Mouse (Mus musculus) adrenal gland, postnatal 4 days (tissue): ENCODE results near the gene Mtus2. TPM values are rescaled to one million over a fixed set of nuclear protein-coding genes. Genes with fewer than 3 reads are reported as not detected.

Experiments
- DNase-seq, 2 experiments: peaks; one replicate each; pipeline ENCODE4 v3.0.0; 2021 to 2022; ENCODE audit warnings: low spot score in 2 of 2, mixed read lengths in 2 of 2
- total RNA-seq, 2 experiments: library from RNA; stranded (reverse); gene quantifications; 2 replicates each; pipeline ENCODE4 v1.2.3; 2021

Mtus2 gene
- total RNA-seq, 2 experiments from 2014 or later = 5.9 to 7.5 TPM

DNA sequence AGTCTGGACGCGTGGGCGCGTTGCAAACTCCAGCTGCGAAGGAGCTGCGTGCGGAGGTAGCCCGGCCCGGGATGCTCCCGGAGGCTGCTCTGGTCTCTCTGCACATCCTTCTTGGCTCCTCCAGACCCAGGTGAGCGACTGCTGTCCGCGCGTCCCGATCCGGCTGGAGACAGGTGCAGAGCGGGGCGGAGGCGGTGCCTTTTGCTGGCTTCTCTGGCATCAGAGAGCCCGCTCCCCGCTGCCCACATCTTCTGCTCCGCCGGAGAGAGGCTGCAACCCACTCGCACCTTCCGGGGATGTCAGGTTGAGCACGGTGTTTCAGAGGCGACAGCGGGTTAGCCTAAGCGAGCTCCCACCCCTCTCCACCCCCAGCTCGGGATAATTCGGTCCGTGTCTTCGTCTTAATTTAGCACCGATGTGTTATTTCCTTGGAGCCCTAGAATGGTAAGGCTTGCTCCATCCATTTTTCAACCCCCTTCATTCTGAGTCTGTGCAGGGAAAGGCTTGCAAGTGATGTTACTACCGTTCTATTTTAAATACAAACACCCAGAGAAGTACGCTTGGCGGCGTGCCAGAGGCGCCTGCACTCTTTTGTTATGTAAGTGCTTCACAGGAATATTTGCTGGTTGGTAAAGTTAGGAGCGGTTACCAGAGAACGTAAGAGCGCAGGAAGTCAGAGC is 612 bp downstream of the Mtus2 start:
- no peak for DNase-seq

DNA sequence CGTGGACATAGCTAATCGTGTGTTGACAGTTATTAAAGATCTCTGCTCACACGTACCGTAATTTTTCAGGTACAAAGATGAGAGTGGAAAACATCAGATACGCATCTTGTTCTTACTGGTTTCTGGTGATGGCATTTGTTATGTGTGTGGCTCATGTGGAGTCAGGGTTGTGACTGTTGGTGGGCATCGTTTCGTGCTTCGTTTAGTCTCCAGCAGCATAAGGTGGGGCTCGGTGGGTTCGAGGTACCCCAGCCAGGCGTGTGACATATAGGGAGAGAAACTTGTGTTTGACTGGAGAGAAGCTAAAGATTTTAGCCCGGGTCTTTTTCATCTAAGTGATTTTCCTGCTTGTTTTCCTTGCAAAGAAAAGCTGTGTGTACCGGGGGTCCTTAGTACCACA is 1.4 kb downstream of the Mtus2 start:
- no peak for DNase-seq

DNA sequence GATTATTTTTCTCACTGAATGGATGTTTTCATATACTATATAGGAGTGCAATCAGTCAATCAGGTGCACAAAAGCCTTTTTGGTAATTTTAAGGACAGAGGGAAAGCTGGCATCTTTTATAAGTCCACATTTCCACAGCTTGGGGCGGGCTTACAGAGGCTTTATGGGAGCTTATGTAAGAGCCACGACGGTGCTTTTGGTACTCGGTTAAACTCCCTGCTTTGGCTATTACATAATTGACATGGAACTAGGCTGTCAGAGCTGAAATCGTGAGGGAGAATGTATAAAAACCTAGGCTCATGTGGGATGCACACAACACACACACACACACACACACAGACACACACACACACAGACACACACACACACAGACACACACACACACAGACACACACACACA is 2.0 kb downstream of the Mtus2 start:
- no peak for DNase-seq

DNA sequence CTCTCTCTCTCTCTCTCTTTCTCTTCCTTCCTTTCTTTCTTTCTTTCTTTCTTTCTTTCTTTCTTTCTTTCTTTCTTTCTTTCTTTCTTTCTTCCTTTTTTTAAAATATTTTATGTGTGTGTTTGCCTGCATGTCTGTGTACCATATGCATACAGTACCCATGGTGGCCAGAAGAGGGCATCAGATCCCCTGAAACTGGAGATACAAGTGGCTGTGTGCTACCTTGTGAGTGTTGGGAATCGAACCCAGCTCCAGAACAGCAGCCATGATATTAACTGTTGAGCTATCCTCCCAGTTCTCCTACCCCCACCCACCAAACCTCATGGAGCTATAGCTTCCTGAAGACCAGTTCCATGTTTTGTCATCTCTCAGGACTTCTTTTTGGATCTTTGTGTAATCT is 3.7 kb downstream of the Mtus2 start:
- DNase-seq = no peak

DNA sequence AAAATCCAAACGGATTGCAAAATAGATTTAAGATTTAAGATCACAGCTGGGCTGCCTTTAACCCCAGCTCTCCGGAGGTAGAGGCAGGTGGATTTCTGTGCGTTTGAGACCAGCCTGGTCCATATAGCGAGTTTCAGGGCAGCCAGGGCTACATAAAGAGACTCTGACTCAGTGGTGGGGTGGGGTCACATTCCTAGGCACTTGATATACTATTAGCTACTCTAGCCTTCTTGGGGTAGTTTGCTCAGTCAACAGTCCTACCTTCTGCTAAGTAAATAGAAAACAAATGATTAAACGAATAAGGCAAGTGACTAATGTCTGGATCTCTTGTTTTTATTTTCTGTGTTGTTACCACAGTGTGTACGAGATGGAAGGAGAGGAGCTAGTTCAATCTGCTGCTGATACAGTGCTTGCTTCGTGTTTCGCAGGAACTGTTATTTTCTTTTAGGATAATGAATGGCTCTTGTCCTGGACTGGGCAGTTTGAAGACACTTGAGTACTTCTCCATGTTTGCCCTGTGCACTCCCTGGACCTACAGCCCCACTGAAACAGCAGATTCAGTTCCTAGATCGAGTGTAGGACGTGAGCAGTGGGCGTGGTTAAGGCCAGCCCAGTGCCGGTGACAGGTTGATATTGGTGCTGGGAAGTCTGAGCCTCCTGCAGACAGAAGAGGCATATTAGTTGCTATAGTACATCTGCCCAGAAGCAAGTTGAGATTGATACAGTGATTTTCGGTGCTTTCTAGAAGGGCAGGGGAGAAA is 6.9 kb downstream of the Mtus2 start:
- no peak for DNase-seq

DNA sequence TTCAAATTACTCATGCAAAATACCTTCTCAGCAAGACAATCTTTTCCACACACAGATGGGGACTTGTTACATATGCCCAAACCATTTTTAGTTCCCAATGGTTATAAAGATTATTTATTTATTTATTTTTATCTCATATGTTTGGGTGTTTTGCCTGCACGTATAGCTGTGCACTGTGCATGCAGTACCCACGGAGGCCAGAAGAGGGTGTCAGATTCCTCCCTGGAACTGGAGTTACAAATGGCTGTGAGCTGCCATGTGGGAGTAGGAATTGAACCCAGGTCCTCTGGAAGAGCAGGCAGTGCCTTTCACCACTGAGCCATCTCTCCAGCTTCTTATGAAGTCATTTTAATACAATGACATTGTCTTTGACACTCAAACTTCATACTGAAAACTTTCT is 7.7 kb downstream of the Mtus2 start:
- DNase-seq = no peak

DNA sequence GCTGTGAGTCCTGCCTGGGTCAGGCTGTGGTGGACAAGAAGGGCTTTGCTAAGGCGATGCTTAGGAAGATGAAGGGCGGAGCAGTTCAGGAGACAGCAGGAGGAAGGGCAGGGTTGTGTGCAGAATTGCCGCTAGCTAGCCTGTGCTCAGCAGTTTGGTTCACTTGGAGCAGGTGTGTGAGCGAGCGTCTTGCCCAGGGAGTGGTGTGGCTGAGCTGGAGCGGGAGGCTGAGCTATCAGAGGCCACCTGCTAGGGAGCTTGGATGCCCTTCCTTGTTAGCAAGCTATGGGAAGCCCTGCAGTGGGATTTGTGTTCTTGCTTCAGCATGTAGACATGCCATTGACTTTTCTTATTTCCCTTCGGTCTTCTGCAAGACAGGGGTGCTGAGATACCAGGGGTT is 9.5 kb downstream of the Mtus2 start:
- DNase-seq = no peak

DNA sequence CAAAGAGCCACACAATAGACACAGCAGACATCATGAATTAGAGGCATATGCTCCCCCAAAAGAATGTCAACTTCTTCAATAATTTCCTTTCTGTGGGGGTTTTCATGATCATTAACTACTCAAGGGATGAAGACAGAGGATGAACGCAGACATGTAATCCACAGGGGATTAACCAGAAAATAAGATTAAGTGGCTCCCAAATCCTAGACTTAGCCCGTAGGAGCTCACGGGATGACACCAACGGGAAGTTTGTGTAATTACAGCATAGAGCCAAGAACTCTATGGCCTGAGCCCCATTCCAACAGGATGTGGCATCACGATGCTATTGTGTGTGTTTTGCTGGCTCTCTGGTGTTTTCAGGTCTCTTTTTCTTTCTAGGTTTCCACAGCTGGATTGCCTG is 12.4 kb downstream of the Mtus2 start:
- DNase-seq = no peak

DNA sequence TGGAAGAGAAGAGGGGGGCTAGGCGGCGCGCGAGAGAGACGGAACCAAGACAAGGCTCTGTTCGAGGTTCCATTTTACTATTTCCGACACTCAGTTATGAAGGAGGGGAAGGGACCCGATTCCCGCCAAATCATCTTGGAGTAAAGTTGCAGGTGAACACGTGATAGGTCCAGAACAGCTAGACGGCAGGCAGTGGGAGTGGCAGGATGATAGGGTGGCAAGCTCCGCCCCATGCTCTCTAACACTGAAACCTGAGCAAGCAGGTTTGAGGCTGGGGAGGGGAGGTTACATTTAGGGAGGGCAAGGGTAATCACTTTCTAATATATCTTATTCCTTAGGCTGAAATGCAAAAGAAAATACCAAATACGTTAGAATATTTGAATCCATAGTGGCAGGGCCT is 18.9 kb downstream of the Mtus2 start:
- DNase-seq = no peak

DNA sequence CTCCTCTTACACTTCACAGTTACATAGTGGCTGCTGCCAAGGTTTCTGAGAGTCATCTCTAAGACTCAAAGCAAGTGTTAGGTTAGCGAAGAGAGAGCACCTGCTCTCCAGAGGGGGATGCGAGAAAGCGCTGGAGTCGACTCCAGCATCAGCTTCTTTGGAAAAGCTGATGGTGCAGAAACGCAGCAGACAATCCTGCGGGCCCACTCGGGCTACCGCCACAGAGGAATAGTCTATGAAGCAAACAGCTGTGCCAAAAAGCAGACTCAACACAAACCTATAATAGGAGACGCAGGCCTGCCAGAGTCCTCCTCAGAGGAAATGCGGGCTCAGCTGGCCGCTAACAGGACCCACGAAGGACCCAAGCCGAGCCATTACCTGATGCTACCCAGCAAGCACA is 23.5 kb downstream of the Mtus2 start:
- no peak for DNase-seq

DNA sequence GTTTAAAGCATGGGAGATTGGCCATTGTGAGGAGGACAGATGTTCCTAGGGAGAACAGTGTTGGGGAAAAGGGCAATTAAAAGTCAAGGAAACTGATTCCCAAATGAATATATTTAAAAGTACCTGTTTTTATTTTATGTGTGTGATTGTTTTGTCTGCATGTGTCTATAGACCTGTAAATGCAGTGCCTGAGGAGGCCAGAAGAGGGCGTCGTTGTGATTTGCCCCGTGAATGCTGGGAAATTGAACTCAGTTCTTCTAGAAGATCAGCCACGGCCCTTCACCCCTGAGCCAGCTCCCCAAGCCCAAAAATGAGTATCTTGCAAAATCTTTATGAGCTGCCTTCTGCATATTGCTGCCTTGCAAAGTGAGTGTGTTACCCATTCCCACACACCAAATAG is 33.2 kb downstream of the Mtus2 start:
- DNase-seq = no peak

DNA sequence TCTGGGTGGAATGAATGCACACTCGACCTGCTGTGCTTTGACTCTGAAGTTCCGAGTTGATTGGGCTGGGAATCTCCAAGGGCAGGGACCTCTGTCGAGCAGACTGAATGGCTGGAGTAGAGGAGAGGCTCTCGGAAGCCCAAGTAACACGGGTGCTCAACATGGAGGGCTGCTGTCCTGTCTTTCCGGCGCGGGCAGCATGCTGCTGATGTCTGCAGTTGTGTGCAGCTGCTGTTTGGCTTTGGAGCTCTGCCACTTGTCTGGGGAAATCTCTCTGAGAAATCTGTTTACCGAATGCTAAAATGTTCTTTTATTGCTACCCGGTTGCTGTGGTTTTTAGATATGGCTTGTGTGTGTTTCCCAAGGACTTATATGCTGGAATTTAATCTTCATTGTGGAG is 33.7 kb downstream of the Mtus2 start:
- no peak for DNase-seq

DNA sequence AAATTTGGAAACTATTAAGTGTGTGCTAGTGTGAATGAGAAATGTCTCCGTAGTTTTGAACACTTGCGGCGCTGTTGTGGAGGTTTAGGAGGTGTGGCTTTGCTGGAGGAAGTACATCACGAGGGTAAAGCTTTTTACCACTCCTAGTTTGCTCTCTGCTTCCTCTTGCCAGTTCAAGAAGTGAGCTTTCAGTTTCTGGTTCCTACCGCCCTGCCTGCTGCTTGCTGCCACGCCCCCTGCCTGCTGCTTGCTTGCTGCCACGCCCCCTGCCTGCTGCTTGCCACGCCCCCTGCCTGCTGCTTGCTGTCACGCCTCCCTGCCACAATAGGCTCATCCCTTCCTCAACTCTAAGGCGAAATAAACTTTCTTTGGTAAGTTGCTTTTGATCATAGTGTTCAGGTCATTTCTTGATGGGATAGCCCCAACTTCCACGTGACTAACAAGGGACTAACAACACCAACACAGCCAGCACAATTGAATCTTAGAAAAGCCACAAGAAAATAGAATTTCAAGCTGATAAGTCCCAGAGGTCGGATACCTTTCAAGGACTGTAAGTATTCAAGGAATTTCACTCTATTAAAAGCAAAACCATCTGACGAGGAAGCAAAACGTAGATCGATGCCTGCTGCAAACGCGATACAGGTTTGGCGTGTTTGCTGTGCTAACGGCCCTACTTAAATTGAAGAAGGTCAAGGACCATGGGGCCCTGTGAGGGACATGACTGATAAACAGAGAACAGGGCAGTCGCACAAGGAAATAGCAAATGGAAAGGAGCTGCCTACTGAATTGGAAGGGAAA is 35.7 kb downstream of the Mtus2 start:
- DNase-seq = peak; percentile 33 to 58

DNA sequence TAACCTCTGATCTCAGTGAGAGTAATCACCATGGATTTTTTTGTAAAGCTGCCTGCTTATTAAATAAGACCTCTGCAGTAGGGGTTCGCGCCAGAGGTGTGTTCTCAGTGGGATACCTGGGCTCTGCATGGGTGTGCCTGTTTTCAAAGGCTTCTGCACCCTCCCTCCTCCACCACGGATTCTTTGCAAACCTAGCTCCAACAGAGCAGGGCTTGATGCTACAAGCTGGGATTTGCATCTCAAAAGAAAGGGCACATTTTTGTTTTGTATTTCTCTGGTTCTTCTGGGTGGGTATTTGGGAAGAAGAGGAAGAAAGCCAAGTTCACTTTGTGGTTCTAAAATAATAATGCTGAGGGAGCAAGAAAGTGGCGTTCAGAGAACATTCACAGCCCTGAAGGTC is 48.1 kb downstream of the Mtus2 start:
- no peak for DNase-seq

DNA sequence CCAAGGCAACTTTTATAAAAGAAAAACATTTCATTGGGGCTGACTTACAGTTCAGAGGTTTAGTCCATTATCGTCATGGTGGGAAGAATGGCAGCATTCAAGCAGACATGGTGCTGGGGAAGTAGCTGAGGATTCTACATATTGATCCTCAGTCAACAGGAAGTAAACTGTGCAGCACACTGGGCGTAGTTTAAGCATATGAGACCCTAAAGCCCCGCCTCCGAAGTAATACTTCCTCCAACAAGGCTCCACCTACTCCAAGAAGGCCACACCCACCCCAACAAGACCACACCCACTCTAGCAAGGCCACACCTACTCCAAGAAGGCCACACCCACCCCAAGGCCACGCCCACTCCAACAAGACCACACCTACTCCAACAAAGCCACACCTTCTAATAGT is 55.0 kb downstream of the Mtus2 start:
- DNase-seq = no peak

DNA sequence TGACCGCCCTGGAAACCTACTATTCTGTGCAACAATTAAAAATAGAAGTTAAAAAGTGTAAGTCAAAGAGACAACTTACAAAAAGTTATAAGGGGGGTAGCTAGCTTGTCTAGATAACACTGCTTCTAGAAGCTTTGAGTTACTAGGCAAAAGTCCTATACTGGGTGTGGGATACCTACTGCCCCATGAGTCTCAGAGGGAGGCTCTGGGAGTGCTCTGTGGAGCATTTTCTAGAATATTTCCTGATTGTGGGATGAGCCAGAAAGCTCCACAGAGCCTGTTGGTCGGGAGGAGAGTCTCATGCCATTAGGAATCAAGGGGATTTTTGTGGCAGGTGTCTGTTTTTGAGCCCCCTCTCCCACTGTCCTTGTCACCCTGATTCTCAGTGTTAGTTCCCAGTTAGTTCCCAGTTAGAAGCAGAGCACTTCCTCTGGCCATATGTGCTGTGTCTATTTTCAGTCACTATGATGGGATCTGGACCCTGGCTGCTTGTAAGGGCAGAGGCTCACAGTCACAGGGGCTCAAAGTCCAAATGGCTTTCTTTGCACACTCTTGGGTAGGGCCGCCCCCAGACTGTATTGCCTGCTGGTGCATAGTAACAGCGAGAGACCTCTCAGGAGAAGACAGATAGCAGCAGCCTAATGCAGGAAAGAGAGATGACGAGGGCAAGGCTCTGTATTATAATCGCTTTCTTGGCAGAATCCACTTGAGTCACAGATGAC is 57.2 kb downstream of the Mtus2 start:
- DNase-seq = no peak

DNA sequence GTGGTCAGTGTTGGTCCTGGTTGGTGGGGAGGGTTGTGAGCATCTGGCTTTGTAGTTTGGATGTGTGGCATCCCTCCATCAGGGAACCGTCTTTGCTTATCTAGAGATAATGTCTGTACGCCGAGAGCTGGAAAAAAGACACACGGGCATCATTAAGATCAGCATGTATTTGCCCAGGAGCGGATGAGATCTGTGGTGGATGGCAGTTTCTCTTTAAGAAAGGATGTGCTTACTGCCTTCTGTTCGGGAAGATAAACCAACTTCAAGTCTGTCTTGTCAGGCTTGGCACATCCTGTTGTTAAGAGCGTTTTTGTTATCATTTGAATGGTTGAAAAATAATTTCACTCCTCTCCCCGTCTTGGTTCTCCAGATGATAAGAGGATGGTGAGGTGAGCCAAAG is 58.3 kb downstream of the Mtus2 start:
- DNase-seq = no peak

DNA sequence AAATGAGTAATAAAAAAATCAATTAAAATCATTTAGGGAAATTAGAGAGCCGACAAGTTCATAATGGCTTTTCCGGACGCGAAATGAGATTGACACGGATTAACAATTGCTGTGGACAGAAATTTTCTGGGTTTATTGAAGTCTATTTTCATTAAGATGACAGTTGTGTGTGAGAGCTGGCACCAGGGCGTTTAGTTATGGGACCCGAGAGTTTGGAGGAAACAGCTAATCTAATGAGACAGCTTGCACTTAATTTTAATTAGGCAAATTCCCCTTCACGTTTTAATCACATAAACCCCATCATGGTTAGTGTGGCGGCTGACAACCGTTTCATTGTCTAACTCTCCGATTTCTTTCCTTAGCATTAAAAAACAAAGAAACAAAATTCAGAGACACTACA is 60.3 kb downstream of the Mtus2 start:
- no peak for DNase-seq

DNA sequence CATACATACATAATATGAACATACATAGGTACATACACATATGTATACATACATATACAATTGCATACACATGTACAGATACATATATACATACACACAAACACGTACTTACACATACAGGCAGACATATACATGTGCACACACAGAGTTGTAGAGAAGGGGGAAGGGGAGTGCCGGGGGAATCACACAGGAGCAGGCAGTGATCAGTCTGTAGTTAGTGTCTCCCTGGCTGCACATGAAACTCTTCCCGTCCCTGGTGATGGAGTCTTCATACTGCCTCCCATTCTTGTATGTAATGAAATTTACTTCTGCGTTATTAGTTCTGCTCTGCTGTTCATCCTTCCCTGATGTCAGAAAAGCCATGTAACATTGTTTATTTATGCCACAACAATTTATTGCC is 65.7 kb downstream of the Mtus2 start:
- DNase-seq = no peak

DNA sequence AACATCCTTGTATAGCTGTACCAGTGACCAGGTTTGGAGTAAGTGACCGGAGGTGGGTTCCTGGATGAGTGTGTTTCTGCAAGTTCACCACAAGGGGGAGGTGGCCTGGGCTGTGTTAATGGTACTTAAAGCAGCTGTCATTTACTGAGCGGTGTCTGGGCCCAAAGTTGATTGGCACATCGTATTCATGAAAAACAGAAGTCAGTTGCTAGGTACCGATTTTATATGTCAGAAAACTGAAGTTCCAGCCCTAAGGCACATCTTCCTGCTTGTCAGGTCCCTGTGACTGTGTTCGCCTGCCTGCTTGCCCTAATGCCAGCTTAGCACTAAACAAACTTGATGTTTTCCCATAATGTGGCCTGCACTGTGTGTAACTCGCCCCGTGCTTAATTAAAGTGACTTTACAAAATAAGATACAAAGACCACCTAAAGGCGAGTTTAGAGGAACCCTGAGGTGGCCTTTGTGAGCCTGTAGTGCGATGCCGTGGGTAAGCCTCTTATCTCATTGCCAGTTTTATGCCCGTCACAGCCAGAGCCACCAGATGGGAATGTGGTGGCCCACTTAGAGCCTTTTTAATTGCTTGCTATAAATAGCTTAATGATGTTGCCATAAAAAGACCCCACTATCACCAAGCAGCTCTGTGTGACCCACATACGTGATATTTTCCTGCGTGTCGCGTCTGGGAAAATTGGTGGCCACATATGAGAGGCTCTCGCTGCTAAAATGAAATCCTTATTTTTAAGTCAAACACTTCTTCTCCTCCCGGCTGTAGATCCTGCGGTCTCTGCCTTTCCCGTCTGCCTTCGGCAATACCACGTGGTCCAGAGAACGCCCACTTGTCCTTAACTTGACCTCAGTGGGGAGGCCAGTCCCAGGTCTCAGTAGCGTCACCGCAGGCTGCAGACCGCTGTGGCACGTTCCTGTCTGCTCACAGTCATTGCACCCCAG is 69.6 kb downstream of the Mtus2 start:
- DNase-seq = no peak
